Mouse (Mus musculus): Measurements from ENCODE around the gene Cmip.
A peak's percentile ranks its signal among the peaks of the same experiment; 100 is the strongest.

Cmip gene

GRCm38 (mm10) chr8:117257029-117257820 is at the start of gene Cmip:
TSS of gene Cmip (plus strand) at chr8:117257064.
- DNase-seq: peak; percentile 39

GRCm38 (mm10) chr8:117209150-117209549 is 47.7 kb upstream of the Cmip start:
- DNase-seq: no peak

GRCm38 (mm10) chr8:117212100-117212499 is 44.8 kb upstream of the Cmip start:
- DNase-seq: no peak

GRCm38 (mm10) chr8:117217724-117218123 is 39.1 kb upstream of the Cmip start:
- no peak for DNase-seq

- no peak for DNase-seq
These were observed 34.5 kb upstream of the Cmip start for GRCm38 (mm10) chr8:117222396-117222795.

GRCm38 (mm10) chr8:117224630-117225029 is 32.2 kb upstream of the Cmip start:
- DNase-seq: peak; percentile 82

GRCm38 (mm10) chr8:117226306-117226705 is 30.6 kb upstream of the Cmip start:
- no peak for DNase-seq

GRCm38 (mm10) chr8:117227339-117227738 is 29.5 kb upstream of the Cmip start:
- DNase-seq: no peak

- no peak for DNase-seq
These were observed 23.7 kb upstream of the Cmip start for GRCm38 (mm10) chr8:117233199-117233598.

- no peak for DNase-seq
These were observed 20.3 kb upstream of the Cmip start for GRCm38 (mm10) chr8:117236531-117236930.

GRCm38 (mm10) chr8:117240326-117240725 is 16.5 kb upstream of the Cmip start:
- no peak for DNase-seq

- DNase-seq: no peak
These were observed 15.9 kb upstream of the Cmip start for GRCm38 (mm10) chr8:117240841-117241494.

- DNase-seq: no peak
These were observed 15.0 kb upstream of the Cmip start for GRCm38 (mm10) chr8:117241848-117242247.

GRCm38 (mm10) chr8:117242286-117242685 is 14.6 kb upstream of the Cmip start:
- DNase-seq: no peak

- DNase-seq: no peak
These were observed 12.3 kb upstream of the Cmip start for GRCm38 (mm10) chr8:117244601-117245000.

- no peak for DNase-seq
These were observed 8.5 kb upstream of the Cmip start for GRCm38 (mm10) chr8:117248341-117248740.

- DNase-seq: no peak
These were observed 5.7 kb upstream of the Cmip start for GRCm38 (mm10) chr8:117251086-117251681.

- DNase-seq: no peak
These were observed 4.2 kb upstream of the Cmip start for GRCm38 (mm10) chr8:117252650-117253049.

- DNase-seq: no peak
These were observed 3.2 kb upstream of the Cmip start for GRCm38 (mm10) chr8:117253390-117254269.

- no peak for DNase-seq
These were observed 2.4 kb upstream of the Cmip start for GRCm38 (mm10) chr8:117254496-117254895.

GRCm38 (mm10) chr8:117256292-117256938 is 449 bp upstream of the Cmip start:
- peak; percentile 97 for DNase-seq

GRCm38 (mm10) chr8:117257821-117258575 is 1.1 kb downstream of the Cmip start:
- DNase-seq: no peak
